Comparison of ENCODE assay signal across 10 mouse cellular contexts in the genomic region with DNA sequence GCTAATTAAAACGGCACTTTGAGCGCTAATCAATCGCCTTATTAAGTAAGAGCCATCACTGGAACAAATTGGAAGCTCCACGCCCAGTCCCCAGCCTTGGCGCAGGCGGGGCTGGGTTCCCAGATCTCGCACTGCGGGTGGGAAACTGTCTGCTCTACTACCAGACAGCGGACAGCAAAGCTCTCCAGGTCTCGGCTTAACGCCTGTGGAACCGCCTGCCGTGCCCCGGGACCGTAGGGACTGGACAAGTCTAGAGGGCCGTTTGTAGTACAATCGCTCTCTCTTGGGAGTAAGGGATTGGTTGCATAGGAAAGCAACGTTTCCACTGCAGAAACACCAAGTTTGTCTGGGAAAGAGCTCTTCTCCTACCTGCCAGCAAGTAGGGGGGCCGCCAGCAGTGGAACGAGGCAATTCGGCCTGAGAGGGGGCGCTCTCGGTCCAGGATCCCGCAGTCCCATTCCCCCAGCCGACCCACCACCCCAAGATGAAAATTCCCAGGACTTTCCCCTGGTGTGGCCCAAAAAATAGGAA. TPM values are rescaled to one million over a fixed set of nuclear protein-coding genes. Genes with fewer than 3 reads are reported as not detected.
A peak's percentile ranks its signal among the peaks of the same experiment; 100 is the strongest.
DNase-seq lines count a peak whose midpoint lies in the region; ATAC-seq lines count a peak whose summit lies in the region.
"Had no signal": no experiment of that assay in that cellular context is flagged by ENCODE, and none has a peak within 500 bp of the region (broad histone marks: within the 10 kb centered on the region; RNA-seq: fewer than 3 reads in every experiment).

No protein-coding gene starts in this region.

- WGBS in forebrain, embryonic 15.5 days, result under 1% methylated on average over 25 of the region's 25 CpGs

- peak; percentile 15 for DNase-seq in right cerebral cortex, postnatal 25 days
- DNase-seq in right cerebral cortex, adult 2 months (ENCODE audit: low spot score in 2 of 2), result no peak
- DNase-seq in cerebellum, adult 9-11 months, result peak; percentile 81
- DNase-seq in retina, embryonic 14.5 days (ENCODE audit: low spot score), result peak; percentile 56
- no peak for DNase-seq in left cerebral cortex, adult 9 months (ENCODE audit: low spot score in 2 of 2)
- no peak for DNase-seq in liver
- DNase-seq in adrenal gland, postnatal 4 days (ENCODE audit: low spot score in 2 of 2), result no peak
- DNase-seq: layer of hippocampus, adult 9-11 months had no signal

- peak overlapping the region; percentile 9 for H3K4me2 ChIP-seq in forebrain, embryonic 15.5 days (replicated peaks)
- H3K4me2 ChIP-seq: heart, embryonic 13.5 days had no signal

- no peak for ATAC-seq in forebrain, embryonic 15.5 days (replicated peaks)

- H3K9me3 ChIP-seq in forebrain, embryonic 15.5 days, result no peaks in the 10 kb centered on the region
- H3K9me3 ChIP-seq: heart, embryonic 13.5 days had no signal

- H3K9ac ChIP-seq in forebrain, embryonic 15.5 days (replicated peaks), result no peak overlapping the region
- H3K9ac ChIP-seq: heart, embryonic 13.5 days had no signal

- peaks cover 61% of the 10 kb centered on the region for H3K4me1 ChIP-seq in forebrain, embryonic 15.5 days

- H3K4me3 ChIP-seq in forebrain, embryonic 15.5 days, result no peak overlapping the region; the same call in 1 of the 2 replicates
- H3K4me3 ChIP-seq: heart, embryonic 13.5 days had no signal

- H3K36me3 ChIP-seq in forebrain, embryonic 15.5 days, result no peaks in the 10 kb centered on the region
- H3K36me3 ChIP-seq: heart, embryonic 13.5 days had no signal

- peaks cover 86% of the 10 kb centered on the region for H3K27me3 ChIP-seq in forebrain, embryonic 15.5 days

- H3K27ac ChIP-seq in forebrain, embryonic 15.5 days (replicated peaks), result no peak overlapping the region
- H3K27ac ChIP-seq: heart, embryonic 13.5 days had no signal

RNA-seq across cellular contexts. Expression of a gene that starts 5.8 kb away (rescaled TPM):
- 1.1 and 1.3 TPM in 2 replicates for polyA plus RNA-seq in forebrain, embryonic 15.5 days (2015; fragmentation: Nextera tagmentation; extraction: Ambion mirVana)
- not detected for total RNA-seq in adrenal gland, postnatal 4 days (2021)
- polyA plus RNA-seq: heart, embryonic 13.5 days had no signal

Comparison
In these comparisons a context has a peak if more than half of its experiments do, and no peak if none do; other contexts are left out.
1. DNase-seq: peak in right cerebral cortex, postnatal 25 days (single experiment), cerebellum, adult 9-11 months (single experiment) and retina, embryonic 14.5 days (single experiment); none in right cerebral cortex, adult 2 months (0 of 2), left cerebral cortex, adult 9 months (0 of 2), liver (single experiment) and adrenal gland, postnatal 4 days (0 of 2).